Mouse (Mus musculus) E14TG2a.4 (cell line): Measurements from ENCODE around the gene Vps18.
A peak's percentile ranks its signal among the peaks of the same experiment; 100 is the strongest.

ENCODE experiments used
- H3K27me3 ChIP-seq: 2 replicates; pipeline ENCODE4 v1.6.1; 2014; ENCODE audit warnings: low read length, control low read depth; ENCODE audit not compliant: insufficient read depth
- H3K36me3 ChIP-seq: 2 replicates; pipeline ENCODE4 v1.6.1; 2014; ENCODE audit warnings: low read length, control low read depth; ENCODE audit not compliant: insufficient read depth
- H3K4me1 ChIP-seq: replicated peaks from 2 replicates; pipeline ENCODE4 v1.6.1; 2014; ENCODE audit warnings: low read depth, low read length, control low read depth
- H3K4me3 ChIP-seq: replicated peaks from 2 replicates; pipeline ENCODE4 v1.5.1; 2014; ENCODE audit warnings: mild to moderate bottlenecking, low read length
- H3K9me3 ChIP-seq: 2 replicates; pipeline ENCODE4 v1.6.1; 2014; ENCODE audit warnings: low read length, control low read depth
- CTCF ChIP-seq: conservative IDR thresholded peaks from 2 replicates; pipeline ENCODE4 v1.5.1; 2014; ENCODE audit warnings: low read length
- NANOG ChIP-seq: IDR thresholded peaks from 2 replicates; pipeline ENCODE4 v1.6.1; 2014; ENCODE audit warnings: borderline replicate concordance, low read length, mixed read lengths
- POU5F1 ChIP-seq: IDR thresholded peaks from 2 replicates; pipeline ENCODE4 v1.6.1; 2014; ENCODE audit warnings: low read length, borderline replicate concordance

Gene Vps18

DNA sequence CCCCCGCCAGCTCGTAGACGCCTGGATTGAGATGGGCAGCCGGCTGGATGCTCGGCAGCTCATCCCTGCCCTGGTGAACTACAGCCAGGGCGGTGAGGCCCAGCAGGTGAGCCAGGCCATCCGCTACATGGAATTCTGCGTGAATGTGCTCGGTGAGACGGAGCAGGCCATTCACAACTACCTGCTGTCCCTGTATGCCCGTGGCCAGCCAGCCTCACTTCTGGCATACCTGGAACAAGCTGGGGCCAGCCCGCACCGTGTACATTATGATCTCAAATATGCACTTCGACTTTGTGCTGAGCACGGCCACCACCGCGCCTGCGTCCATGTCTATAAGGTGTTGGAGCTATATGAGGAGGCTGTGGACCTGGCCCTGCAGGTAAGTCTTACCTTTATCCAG lies 5.9 kb downstream of the Vps18 start:
- H3K4me1 ChIP-seq: peaks cover 52% of the 10 kb centered on the region
- peaks cover 83% of the 10 kb centered on the region for H3K36me3 ChIP-seq
- peak overlapping the region; percentile 70 for H3K4me3 ChIP-seq
- TF ChIP-seq POU5F1 (no peak), CTCF (no peak), NANOG (no peak)
- H3K9me3 ChIP-seq: no peaks in the 10 kb centered on the region
- H3K27me3 ChIP-seq: peaks cover 9% of the 10 kb centered on the region; the same call in 1 of the 2 replicates

DNA sequence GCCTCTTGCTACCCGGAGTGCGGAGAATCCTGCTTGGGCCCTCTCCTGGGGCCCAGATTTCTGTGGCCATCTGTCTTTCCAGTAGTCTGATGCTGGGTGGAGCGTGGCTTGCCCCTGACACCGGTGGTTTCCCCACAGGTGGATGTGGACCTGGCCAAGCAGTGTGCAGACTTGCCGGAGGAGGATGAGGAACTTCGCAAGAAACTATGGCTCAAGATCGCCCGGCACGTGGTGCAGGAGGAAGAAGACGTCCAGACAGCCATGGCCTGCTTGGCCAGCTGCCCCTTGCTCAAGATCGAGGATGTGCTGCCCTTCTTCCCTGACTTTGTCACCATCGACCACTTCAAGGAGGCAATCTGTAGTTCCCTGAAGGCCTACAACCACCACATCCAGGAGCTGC lies 8.2 kb downstream of the Vps18 start:
- no peaks in the 10 kb centered on the region for H3K9me3 ChIP-seq
- H3K36me3 ChIP-seq: peaks cover 66% of the 10 kb centered on the region
- H3K27me3 ChIP-seq: peaks cover 10% of the 10 kb centered on the region; the same call in 1 of the 2 replicates
- no peak for TF ChIP-seq NANOG
- TF ChIP-seq CTCF: no peak
- TF ChIP-seq POU5F1: no peak
- peaks cover 65% of the 10 kb centered on the region for H3K4me1 ChIP-seq
- H3K4me3 ChIP-seq: peak overlapping the region; percentile 35; the same call in 1 of the 2 replicates

DNA sequence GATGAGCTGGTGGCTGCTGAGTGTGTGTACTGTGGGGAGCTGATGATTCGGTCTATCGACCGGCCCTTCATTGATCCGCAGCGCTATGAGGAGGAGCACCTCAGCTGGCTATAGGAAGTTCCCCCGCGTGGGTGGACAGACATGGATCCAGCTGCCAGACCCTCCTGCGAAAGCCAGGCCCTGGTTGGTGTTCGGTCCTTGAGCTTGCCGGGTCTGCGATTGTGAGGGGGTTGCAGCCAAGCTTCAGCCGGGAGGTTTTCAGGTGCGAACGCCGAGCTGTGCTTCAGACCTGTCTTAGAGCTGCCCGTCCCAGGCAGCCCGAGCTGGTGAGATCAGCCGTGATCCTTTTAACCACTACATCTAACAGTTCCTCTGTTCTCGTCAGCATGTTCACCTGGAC lies 9.0 kb downstream of the Vps18 start:
- peaks cover 12% of the 10 kb centered on the region; the same call in 1 of the 2 replicates for H3K27me3 ChIP-seq
- peak overlapping the region; percentile 35 for H3K4me3 ChIP-seq
- no peak for TF ChIP-seq NANOG
- no peak for TF ChIP-seq POU5F1
- TF ChIP-seq CTCF: no peak
- H3K36me3 ChIP-seq: peaks cover 61% of the 10 kb centered on the region
- peaks cover 62% of the 10 kb centered on the region for H3K4me1 ChIP-seq
- H3K9me3 ChIP-seq: no peaks in the 10 kb centered on the region

DNA sequence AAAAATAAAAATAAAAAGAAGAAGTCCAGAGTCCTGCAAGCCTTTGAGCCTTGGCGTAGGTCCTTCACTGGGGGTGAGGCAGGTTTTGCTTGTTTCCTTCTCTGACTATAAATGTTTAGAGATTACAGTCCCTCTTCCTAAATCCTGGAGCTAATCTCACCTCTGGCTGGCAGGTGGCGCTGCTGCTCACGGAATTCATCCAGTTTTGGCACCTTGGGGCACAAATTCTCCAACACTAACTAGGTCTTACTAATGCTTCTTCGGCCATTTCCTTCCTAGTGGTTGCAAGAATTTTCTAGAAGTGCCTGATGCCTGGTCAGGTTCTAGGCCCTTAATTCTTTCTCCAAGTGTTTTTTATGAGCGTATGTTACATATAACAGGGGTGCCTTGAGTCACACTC lies 9.8 kb downstream of the Vps18 start:
- peaks cover 9% of the 10 kb centered on the region; the same call in 1 of the 2 replicates for H3K27me3 ChIP-seq
- TF ChIP-seq CTCF: peak; percentile 48
- no peak for TF ChIP-seq NANOG

DNA sequence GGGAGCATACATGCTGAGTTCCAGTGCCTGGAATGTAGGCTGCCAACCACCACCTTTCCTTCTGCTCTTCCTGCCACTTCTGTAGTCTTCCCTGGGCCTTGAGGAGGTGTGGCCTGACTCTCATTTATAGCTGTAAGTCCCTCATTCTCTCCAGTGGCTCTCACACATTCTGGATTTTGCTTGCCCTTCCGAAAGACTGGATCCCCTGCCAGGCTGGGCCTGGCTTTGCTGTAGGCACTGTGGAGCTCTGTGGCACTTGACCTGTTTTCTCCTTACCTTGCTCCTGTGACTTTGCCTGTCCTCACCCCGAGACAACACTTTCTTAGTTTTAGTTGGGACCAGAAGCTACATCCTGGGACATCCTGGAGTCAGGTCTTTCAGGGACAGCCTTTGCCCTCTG lies 10.3 kb downstream of the Vps18 start:
- Histone ChIP-seq H3K4me1 (peaks cover 53% of the 10 kb centered on the region), H3K27me3 (peaks cover 6% of the 10 kb centered on the region; the same call in 1 of the 2 replicates)
- TF ChIP-seq POU5F1: no peak
- no peak for TF ChIP-seq NANOG
- TF ChIP-seq CTCF: no peak

More for the DNA sequence above, 9.8 kb downstream of the Vps18 start:
- Histone ChIP-seq H3K36me3 (peaks cover 57% of the 10 kb centered on the region), H3K4me3 (no peak overlapping the region), H3K4me1 (peaks cover 54% of the 10 kb centered on the region), H3K9me3 (no peaks in the 10 kb centered on the region)

DNA sequence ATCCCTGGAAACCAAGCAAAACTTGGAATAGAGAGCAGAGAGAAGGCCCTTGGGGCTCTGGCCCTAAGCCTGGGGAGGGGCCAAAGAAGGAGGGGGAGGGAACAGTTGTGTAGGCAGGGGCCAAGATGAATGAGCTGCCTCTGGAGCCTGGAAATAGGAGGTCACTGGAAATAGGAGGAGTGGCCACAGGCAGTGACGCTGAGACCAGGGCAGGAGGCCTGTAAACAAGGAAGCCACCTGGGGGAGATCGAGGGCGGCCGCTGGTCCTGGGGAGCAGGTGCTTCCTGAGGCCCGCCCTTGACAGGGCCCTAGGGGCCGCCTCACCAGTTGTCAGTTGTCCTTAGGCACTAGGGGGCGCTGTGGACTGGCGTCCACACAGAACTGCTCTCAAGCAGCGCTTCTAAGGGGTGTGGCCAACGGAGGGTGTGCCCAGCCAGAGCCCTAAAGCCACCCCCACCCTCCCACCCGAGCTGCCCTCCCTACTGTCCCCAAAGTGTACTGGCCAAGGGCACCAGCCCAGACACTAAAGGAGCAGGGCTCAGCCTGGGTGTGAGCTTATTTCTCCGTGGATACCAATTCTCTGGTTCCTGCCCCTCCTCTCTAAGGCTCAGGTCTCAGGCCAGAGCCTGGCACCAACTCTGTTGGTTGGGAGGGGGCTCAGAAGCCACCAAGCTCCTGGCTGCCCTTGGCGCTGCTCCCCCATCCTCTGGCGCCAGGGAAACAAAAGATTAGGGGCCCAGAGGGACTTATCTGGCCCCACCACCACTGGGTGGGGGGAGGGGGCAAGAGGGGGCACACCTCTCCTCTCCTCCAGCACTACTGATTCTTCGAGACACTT lies 11.7 kb downstream of the Vps18 start:
- TF ChIP-seq CTCF: peak; percentile 59
- no peak for TF ChIP-seq POU5F1
- Histone ChIP-seq H3K4me1 (peaks cover 51% of the 10 kb centered on the region), H3K9me3 (no peaks in the 10 kb centered on the region), H3K4me3 (peak overlapping the region; percentile 47; the same call in 1 of the 2 replicates), H3K36me3 (peaks cover 38% of the 10 kb centered on the region), H3K27me3 (0 out of 2 replicates have a peak, but pooled peaks cover 3% of the 10 kb centered on the region)

More for the DNA sequence above, 10.3 kb downstream of the Vps18 start:
- Histone ChIP-seq H3K4me3 (no peak overlapping the region), H3K9me3 (no peaks in the 10 kb centered on the region), H3K36me3 (peaks cover 52% of the 10 kb centered on the region)

DNA sequence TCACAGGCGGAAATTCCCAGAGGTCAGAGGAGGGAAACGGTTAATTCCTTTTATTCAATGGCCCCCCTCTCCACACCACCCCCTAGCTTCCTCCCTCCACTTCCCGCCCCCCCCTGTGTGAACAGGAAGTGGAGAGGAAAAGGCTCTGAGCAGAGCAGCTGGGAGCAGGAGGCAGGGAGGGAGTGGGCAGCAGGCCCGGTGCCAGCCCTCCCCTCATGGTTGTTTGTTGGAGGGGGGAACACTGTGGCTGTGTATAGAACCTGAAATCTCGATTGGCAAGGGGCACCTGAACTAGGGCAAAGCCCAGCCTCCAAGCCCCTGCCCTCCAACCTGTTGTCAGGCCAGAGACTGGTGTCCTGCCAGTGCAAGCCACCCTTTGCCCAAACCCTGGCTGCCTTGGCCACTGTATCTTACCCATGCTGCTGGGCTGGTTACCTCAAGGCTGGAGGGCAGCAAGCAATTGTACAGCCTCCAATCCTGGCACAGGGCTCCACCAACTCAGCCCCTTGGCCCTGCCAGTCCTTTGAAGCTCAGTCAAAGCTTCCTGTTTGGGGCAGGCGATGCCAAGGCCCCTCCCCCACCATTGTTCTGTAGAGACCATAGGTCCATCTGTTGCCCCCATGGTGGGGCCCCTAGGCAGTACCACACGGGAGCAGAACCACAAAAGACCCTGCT lies 12.4 kb downstream of the Vps18 start:
- Histone ChIP-seq H3K27me3 (0 out of 2 replicates have a peak, but pooled peaks cover 3% of the 10 kb centered on the region), H3K4me1 (peaks cover 59% of the 10 kb centered on the region), H3K9me3 (no peaks in the 10 kb centered on the region), H3K4me3 (peak overlapping the region; percentile 47; the same call in 1 of the 2 replicates), H3K36me3 (peaks cover 34% of the 10 kb centered on the region)
- no peak for TF ChIP-seq POU5F1
- no peak for TF ChIP-seq CTCF
- no peak for TF ChIP-seq NANOG

DNA sequence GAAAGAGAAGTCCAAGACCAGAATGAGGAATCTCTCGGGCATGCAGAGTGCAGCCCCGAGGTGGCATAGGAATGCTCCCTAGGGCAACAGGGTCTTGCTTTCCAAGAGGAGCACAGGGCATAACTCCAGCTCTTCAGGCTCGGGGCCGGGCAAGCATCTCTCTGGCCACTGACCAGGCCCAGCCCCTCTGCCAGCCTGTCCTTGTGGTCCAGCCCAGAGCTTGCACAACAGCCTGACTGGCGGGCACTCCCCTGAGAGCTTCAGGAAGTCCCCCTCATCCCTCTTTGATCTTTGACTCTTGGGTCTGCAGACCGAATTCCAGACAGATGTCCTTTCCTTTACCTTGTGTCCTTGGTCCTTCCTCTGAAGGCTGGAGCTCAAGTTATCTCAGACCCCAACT lies 14.3 kb downstream of the Vps18 start:
- no peak for TF ChIP-seq POU5F1
- TF ChIP-seq CTCF: no peak
- no peak for TF ChIP-seq NANOG
- Histone ChIP-seq H3K36me3 (peaks cover 16% of the 10 kb centered on the region), H3K9me3 (no peaks in the 10 kb centered on the region), H3K27me3 (0 out of 2 replicates have a peak, but pooled peaks cover 3% of the 10 kb centered on the region), H3K4me1 (peaks cover 50% of the 10 kb centered on the region), H3K4me3 (no peak overlapping the region)
